Mouse (Mus musculus): Measurements from ENCODE around the gene Stra6. TPM values are rescaled to one million over a fixed set of nuclear protein-coding genes. Genes with fewer than 3 reads are reported as not detected.

The Stra6 gene
- polyA plus RNA-seq, 1 experiment from 2014 or later: 0.48 TPM

- H3K4me2 ChIP-seq (replicated peaks; ENCODE audit: low read depth): no peak overlapping the region
Observed at GRCm38 (mm10) chr9:58172863-58173262, 109.3 kb downstream of the Stra6 start.

GRCm38 (mm10) chr9:58174818-58175251, 111.2 kb downstream of the Stra6 start:
- H3K4me2 ChIP-seq (replicated peaks; ENCODE audit: low read depth): no peak overlapping the region
- H3K9ac ChIP-seq (ENCODE audit: low read depth, low read length): no peak overlapping the region
- H3K4me1 ChIP-seq (replicated peaks; ENCODE audit: control insufficient read depth, insufficient read depth, low read length): no peaks in the 10 kb centered on the region
- H3K9me3 ChIP-seq (ENCODE audit: control insufficient read depth): no peaks in the 10 kb centered on the region
- no peak overlapping the region for H3K27ac ChIP-seq (ENCODE audit: low read depth, low read length)
- no peaks in the 10 kb centered on the region for H3K27me3 ChIP-seq (replicated peaks; ENCODE audit: control insufficient read depth, insufficient read depth, low read length)
- no peak for TF ChIP-seq CTCF (IDR thresholded peaks at IDR 0.05; ENCODE audit: low read depth)
- WGBS: 32% methylated on average over 5 of the region's 5 CpGs
- no peaks in the 10 kb centered on the region for H3K36me3 ChIP-seq (ENCODE audit: control insufficient read depth, insufficient read depth)
- no peak overlapping the region for H3K4me3 ChIP-seq (ENCODE audit: low read depth, low read length)
- no peak for ATAC-seq

More at GRCm38 (mm10) chr9:58172863-58173262, 109.3 kb downstream of the Stra6 start:
- Histone ChIP-seq H3K9me3 (ENCODE audit: control insufficient read depth) (no peaks in the 10 kb centered on the region), H3K4me3 (ENCODE audit: low read depth, low read length) (no peak overlapping the region), H3K27me3 (replicated peaks; ENCODE audit: control insufficient read depth, insufficient read depth, low read length) (no peaks in the 10 kb centered on the region), H3K9ac (ENCODE audit: low read depth, low read length) (no peak overlapping the region), H3K4me1 (replicated peaks; ENCODE audit: control insufficient read depth, insufficient read depth, low read length) (no peaks in the 10 kb centered on the region), H3K36me3 (ENCODE audit: control insufficient read depth, insufficient read depth) (no peaks in the 10 kb centered on the region), H3K27ac (ENCODE audit: low read depth, low read length) (no peak overlapping the region)
- ATAC-seq: no peak
- 63% methylated on average over 2 of the region's 2 CpGs for WGBS
- no peak for TF ChIP-seq CTCF (IDR thresholded peaks at IDR 0.05; ENCODE audit: low read depth)

DNA sequence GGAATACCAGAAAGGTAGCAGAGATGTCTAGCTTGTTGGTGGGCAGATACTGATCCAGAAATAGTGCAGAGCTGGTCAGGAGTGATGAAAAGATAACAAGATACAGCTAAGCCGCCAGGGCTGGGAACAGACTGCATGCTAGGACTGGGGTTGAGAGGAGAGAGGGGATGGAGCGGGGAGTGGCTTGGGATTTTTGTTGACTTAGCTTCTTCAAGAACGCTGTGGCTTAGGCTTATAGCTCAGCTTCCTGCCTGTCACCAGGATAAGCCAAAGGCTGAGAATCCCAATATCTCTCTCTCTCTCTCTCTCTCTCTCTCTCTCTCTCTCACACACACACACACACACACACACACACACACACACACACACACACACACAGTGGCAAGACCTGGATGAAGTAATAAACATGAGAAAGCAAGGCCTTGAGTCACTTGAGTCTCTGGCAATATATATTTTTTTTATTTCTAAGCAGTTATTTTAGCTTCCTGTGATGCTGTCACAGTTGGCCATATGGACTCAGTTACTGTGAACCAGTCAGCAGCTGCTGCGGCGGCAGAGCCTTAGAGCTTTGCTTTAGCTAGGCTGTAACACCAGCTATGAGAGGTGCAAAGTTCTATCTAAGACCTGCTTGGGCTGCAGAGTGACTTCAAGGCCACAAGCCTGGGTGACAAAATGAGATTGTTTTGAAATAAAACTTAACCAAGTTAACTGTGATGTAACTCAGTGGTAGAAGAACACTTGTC, 112.3 kb downstream of the Stra6 start:
- Histone ChIP-seq H3K27ac (ENCODE audit: low read depth, low read length) (no peak overlapping the region), H3K4me1 (replicated peaks; ENCODE audit: control insufficient read depth, insufficient read depth, low read length) (no peaks in the 10 kb centered on the region), H3K4me3 (ENCODE audit: low read depth, low read length) (no peak overlapping the region), H3K9me3 (ENCODE audit: control insufficient read depth) (no peaks in the 10 kb centered on the region), H3K36me3 (ENCODE audit: control insufficient read depth, insufficient read depth) (no peaks in the 10 kb centered on the region), H3K27me3 (replicated peaks; ENCODE audit: control insufficient read depth, insufficient read depth, low read length) (no peaks in the 10 kb centered on the region), H3K9ac (ENCODE audit: low read depth, low read length) (no peak overlapping the region), H3K4me2 (replicated peaks; ENCODE audit: low read depth) (no peak overlapping the region)
- ATAC-seq: no peak
- WGBS: 24% methylated on average over 5 of the region's 5 CpGs
- no peak for TF ChIP-seq CTCF (IDR thresholded peaks at IDR 0.05; ENCODE audit: low read depth)

DNA sequence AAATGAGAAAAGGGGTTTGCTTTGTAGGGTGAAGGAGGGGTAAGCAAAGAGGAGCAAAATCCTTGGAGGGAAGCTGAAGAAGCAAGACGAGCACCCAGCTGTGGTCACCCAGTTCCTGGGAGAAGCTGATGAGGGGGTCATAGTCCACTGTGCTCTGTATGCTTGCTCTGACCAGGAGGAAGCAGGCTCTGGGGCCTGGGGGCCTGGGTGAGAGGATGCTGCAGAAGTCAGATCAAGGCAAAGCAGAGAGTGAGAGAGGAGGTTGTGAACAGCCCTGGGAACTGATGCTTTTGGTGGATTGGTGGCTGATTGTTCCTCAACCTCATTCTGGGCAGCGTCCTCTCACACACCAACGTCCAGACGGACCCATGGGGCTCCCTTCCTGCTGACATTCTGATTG, 113.6 kb downstream of the Stra6 start:
- no peak for TF ChIP-seq CTCF (IDR thresholded peaks at IDR 0.05; ENCODE audit: low read depth)
- WGBS: 67% methylated on average over 4 of the region's 4 CpGs
- no peaks in the 10 kb centered on the region for H3K4me1 ChIP-seq (replicated peaks; ENCODE audit: control insufficient read depth, insufficient read depth, low read length)
- no peaks in the 10 kb centered on the region for H3K9me3 ChIP-seq (ENCODE audit: control insufficient read depth)
- H3K36me3 ChIP-seq (ENCODE audit: control insufficient read depth, insufficient read depth): no peaks in the 10 kb centered on the region
- no peak overlapping the region for H3K4me3 ChIP-seq (ENCODE audit: low read depth, low read length)
- no peak overlapping the region for H3K9ac ChIP-seq (ENCODE audit: low read depth, low read length)
- H3K4me2 ChIP-seq (replicated peaks; ENCODE audit: low read depth): no peak overlapping the region
- ATAC-seq: no peak
- no peak overlapping the region for H3K27ac ChIP-seq (ENCODE audit: low read depth, low read length)
- no peaks in the 10 kb centered on the region for H3K27me3 ChIP-seq (replicated peaks; ENCODE audit: control insufficient read depth, insufficient read depth, low read length)

- Histone ChIP-seq H3K9ac (ENCODE audit: low read depth, low read length) (no peak overlapping the region), H3K27me3 (replicated peaks; ENCODE audit: control insufficient read depth, insufficient read depth, low read length) (no peaks in the 10 kb centered on the region), H3K4me3 (ENCODE audit: low read depth, low read length) (no peak overlapping the region), H3K36me3 (ENCODE audit: control insufficient read depth, insufficient read depth) (no peaks in the 10 kb centered on the region), H3K27ac (ENCODE audit: low read depth, low read length) (no peak overlapping the region), H3K9me3 (ENCODE audit: control insufficient read depth) (no peaks in the 10 kb centered on the region), H3K4me2 (replicated peaks; ENCODE audit: low read depth) (no peak overlapping the region), H3K4me1 (replicated peaks; ENCODE audit: control insufficient read depth, insufficient read depth, low read length) (no peaks in the 10 kb centered on the region)
- no peak for ATAC-seq
- WGBS: 93% methylated on average over 2 of the region's 2 CpGs
- no peak for TF ChIP-seq CTCF (IDR thresholded peaks at IDR 0.05; ENCODE audit: low read depth)
Observed at GRCm38 (mm10) chr9:58179390-58179789, 115.8 kb downstream of the Stra6 start.

- TF ChIP-seq CTCF (IDR thresholded peaks at IDR 0.05; ENCODE audit: low read depth): no peak
- 73% methylated on average over 6 of the region's 6 CpGs for WGBS
- no peak overlapping the region for H3K4me3 ChIP-seq (ENCODE audit: low read depth, low read length)
- no peak overlapping the region for H3K9ac ChIP-seq (ENCODE audit: low read depth, low read length)
- ATAC-seq: no peak
- H3K27ac ChIP-seq (ENCODE audit: low read depth, low read length): no peak overlapping the region
- H3K4me1 ChIP-seq (replicated peaks; ENCODE audit: control insufficient read depth, insufficient read depth, low read length): no peaks in the 10 kb centered on the region
- H3K9me3 ChIP-seq (ENCODE audit: control insufficient read depth): no peaks in the 10 kb centered on the region
- no peaks in the 10 kb centered on the region for H3K36me3 ChIP-seq (ENCODE audit: control insufficient read depth, insufficient read depth)
- H3K27me3 ChIP-seq (replicated peaks; ENCODE audit: control insufficient read depth, insufficient read depth, low read length): no peaks in the 10 kb centered on the region
- H3K4me2 ChIP-seq (replicated peaks; ENCODE audit: low read depth): no peak overlapping the region
Observed at GRCm38 (mm10) chr9:58184456-58184855, 120.9 kb downstream of the Stra6 start.
